ENCODE assay signal across 34 mouse cellular contexts in the genomic region with DNA sequence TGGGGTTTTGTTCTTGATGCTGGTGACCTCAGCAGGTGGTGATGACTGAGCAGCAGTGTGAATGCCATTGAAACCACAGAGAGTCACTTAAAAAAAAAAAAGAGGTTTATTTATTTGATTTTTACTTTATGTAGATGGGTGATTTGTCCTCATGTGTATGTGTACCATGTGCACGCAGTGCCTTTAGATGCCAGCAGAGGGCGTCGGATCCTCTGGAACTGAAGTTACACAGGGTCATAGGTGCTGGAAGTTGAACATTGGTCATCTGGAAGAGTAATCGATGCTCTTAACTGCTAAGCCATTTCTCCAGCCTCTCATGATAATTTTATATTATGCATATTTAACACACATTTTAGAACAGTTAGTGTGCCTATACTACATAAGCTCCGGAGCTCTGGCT. TPM values are rescaled to one million over a fixed set of nuclear protein-coding genes. Genes with fewer than 3 reads are reported as not detected.
A peak's percentile ranks its signal among the peaks of the same experiment; 100 is the strongest.
DNase-seq lines count a peak whose midpoint lies in the region; TF ChIP-seq lines count a peak whose summit lies in the region.
"Had no signal": no experiment of that assay in that cellular context is flagged by ENCODE, and none has a peak within 500 bp of the region (broad histone marks: within the 10 kb centered on the region; RNA-seq: fewer than 3 reads in every experiment).

No protein-coding gene starts in this region.

- H3K27me3 ChIP-seq in testis, adult 2 months (ENCODE audit: control insufficient read depth, insufficient read depth, low read length), result no peaks in the 10 kb centered on the region; the same call in none of the 2 replicates

- H3K4me1 ChIP-seq in testis, adult 2 months (ENCODE audit: control insufficient read depth, insufficient read depth, low read length), result peaks cover 2% of the 10 kb centered on the region
- H3K4me1 ChIP-seq: liver, embryonic 15.5 days had no signal

- intact Hi-C loops in left cerebral cortex, adult 2 months (cut with DNase I), result no loop called here
- intact Hi-C loops in left cerebral cortex, postnatal 14 days (cut with DNase I), result no loop called here
- intact Hi-C loops in gastrocnemius, postnatal 36 days (cut with DNase I), result no loop called here

- no peak overlapping the region for H3K4me3 ChIP-seq in left cerebral cortex, adult 2 months
- H3K4me3 ChIP-seq in testis, adult 2 months (ENCODE audit: control insufficient read depth, low read depth, low read length), result no peak overlapping the region
- H3K4me3 ChIP-seq: forebrain, embryonic 10.5 days; hindbrain, embryonic 15.5 days; intestine, embryonic 15.5 days; limb, embryonic 13.5 days; liver, embryonic 15.5 days; midbrain, embryonic 15.5 days; myocyte; neural tube, embryonic 13.5 days had no signal

- DNase-seq in left cerebral cortex, adult 2 months (ENCODE audit: extremely low spot score in 1 of 2, low spot score in 2 of 2), result no peak
- no peak for DNase-seq in left cerebral cortex, postnatal 14 days (ENCODE audit: low spot score in 2 of 2)
- DNase-seq in testis, postnatal 10 days (ENCODE audit: low spot score), result no peak
- DNase-seq in R1 (ENCODE audit: low read depth, low spot score), result peak; percentile 59
- DNase-seq in gastrocnemius, postnatal 36 days, result no peak
- DNase-seq in urinary bladder, adult 2 months (ENCODE audit: low spot score), result no peak
- DNase-seq: adrenal gland, adult 8-10 months; B cell, adult 2 months; cerebellum, adult 18-20 months; cerebellum, postnatal 14 days; gastrocnemius, postnatal 25 days; heart, postnatal 36 days; kidney, adult 9 months; kidney, postnatal 14 days; layer of hippocampus, postnatal 36 days; lung, postnatal 10 days; retina, postnatal 1 day; right cerebral cortex, postnatal 25 days; thymus, adult 18-20 months had no signal

- no peak overlapping the region for H3K27ac ChIP-seq in left cerebral cortex, adult 2 months
- no peak overlapping the region for H3K27ac ChIP-seq in testis, adult 2 months (ENCODE audit: control insufficient read depth, insufficient read depth, low read depth, low read length)
- H3K27ac ChIP-seq: forebrain, embryonic 10.5 days; hindbrain, embryonic 15.5 days; intestine, embryonic 15.5 days; limb, embryonic 13.5 days; liver, embryonic 15.5 days; midbrain, embryonic 15.5 days; neural tube, embryonic 13.5 days had no signal

- TF ChIP-seq CTCF in left cerebral cortex, adult 2 months (IDR thresholded peaks at IDR 0.05), result peak; percentile 8
- peak; percentile 64; the same call in 1 of the 2 replicates for TF ChIP-seq CTCF in testis, adult 2 months (IDR thresholded peaks at IDR 0.05; ENCODE audit: control insufficient read depth, insufficient read depth, insufficient replicate concordance, low read depth, low read length)

- TF ChIP-seq POLR2A in testis, adult 2 months (IDR thresholded peaks at IDR 0.05; ENCODE audit: control insufficient read depth, low read depth, low read length), result no peak

- H3K36me3 ChIP-seq in testis, adult 2 months (ENCODE audit: control insufficient read depth, insufficient read depth, low read length), result no peaks in the 10 kb centered on the region
- H3K36me3 ChIP-seq: forebrain, embryonic 10.5 days; hindbrain, embryonic 15.5 days; intestine, embryonic 15.5 days; limb, embryonic 13.5 days; liver, embryonic 15.5 days; midbrain, embryonic 15.5 days; neural tube, embryonic 13.5 days had no signal

RNA-seq across cellular contexts. Expression of a gene that starts 11.8 kb away (rescaled TPM):
- total RNA-seq in left cerebral cortex, adult 2 months (2021), result not detected
- total RNA-seq in left cerebral cortex, postnatal 14 days (2021), result not detected
- polyA plus RNA-seq in testis, adult 2 months (2012; rRNA removed), result 0.19 and 0.32 TPM in 2 replicates
- not detected for total RNA-seq in gastrocnemius, postnatal 36 days (2021)
- not detected in 2 replicates for polyA plus RNA-seq in urinary bladder, adult 2 months (2012; rRNA removed)
- total RNA-seq: adrenal gland, adult 8-10 months; gastrocnemius, postnatal 25 days; heart, adult 8-10 months; heart, postnatal 36 days; layer of hippocampus, adult 18-20 months; layer of hippocampus, postnatal 36 days; left cerebral cortex, postnatal 25 days; megakaryocyte-erythroid progenitor cell, adult 5-6 weeks had no signal
- polyA plus RNA-seq: activated CD4-positive, CD25-positive, alpha-beta regulatory T cell, adult 4 months; hindbrain, embryonic 15.5 days; midbrain, embryonic 15.5 days; myocyte; Patski had no signal

RNA-seq across cellular contexts. Expression of a gene that starts 49.1 kb away (rescaled TPM):
- total RNA-seq in left cerebral cortex, adult 2 months (2021), result 10 to 100 TPM; 22.9 to 28.5 TPM
- 10 to 100 TPM; 22.7 to 25.5 TPM for total RNA-seq in left cerebral cortex, postnatal 14 days (2021)
- polyA plus RNA-seq in testis, adult 2 months (2012; rRNA removed), result 36.4 and 38.7 TPM in 2 replicates
- total RNA-seq in gastrocnemius, postnatal 36 days (2021), result 1 to 10 TPM; 3.4 to 3.8 TPM
- 4.5 and 8.1 TPM in 2 replicates for polyA plus RNA-seq in urinary bladder, adult 2 months (2012; rRNA removed)

Comparison
In these comparisons a context has a peak if more than half of its experiments do, and no peak if none do; other contexts are left out.
1. RNA of a gene that starts 49.1 kb away (total RNA-seq): 22.9 to 28.5 TPM in left cerebral cortex, adult 2 months and 22.7 to 25.5 TPM in left cerebral cortex, postnatal 14 days; 3.4 to 3.8 TPM in gastrocnemius, postnatal 36 days; every median in the first group is over 4 times any median in the second.